ENCODE assay signal across 28 mouse cellular contexts in the genomic region with DNA sequence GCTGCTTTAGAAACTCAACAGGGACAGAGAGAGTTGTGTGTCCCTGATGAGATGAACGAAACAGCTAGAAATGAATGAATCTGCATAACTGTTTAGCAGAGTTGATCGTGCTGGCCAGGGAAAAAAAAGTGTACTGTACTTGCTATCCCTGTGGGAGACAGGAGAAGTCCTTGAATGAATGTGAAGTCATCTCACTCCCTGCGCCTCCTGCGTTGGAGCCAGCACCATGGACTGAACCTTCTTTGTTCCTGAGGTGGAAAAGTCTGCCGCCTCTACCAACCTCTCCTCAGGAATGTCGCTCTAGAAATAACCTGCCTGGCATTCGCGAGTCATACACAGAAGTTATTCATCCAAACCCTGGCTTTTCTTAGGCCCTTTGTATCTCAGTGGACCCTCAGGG. TPM values are rescaled to one million over a fixed set of nuclear protein-coding genes. Genes with fewer than 3 reads are reported as not detected.
A peak's percentile ranks its signal among the peaks of the same experiment; 100 is the strongest.
DNase-seq lines count a peak whose midpoint lies in the region; ATAC-seq lines count a peak whose summit lies in the region.
"Had no signal": no experiment of that assay in that cellular context is flagged by ENCODE, and none has a peak within 500 bp of the region (broad histone marks: within the 10 kb centered on the region; RNA-seq: fewer than 3 reads in every experiment).

No protein-coding gene starts in this region.

- no peak overlapping the region for H3K27ac ChIP-seq in heart, embryonic 10.5 days
- H3K27ac ChIP-seq in lung, embryonic 16.5 days (ENCODE audit: low read length): peak overlapping the region; percentile 6; the same call in 1 of the 2 replicates
- H3K27ac ChIP-seq in embryonic facial prominence, embryonic 15.5 days (replicated peaks): peak overlapping the region; percentile 48; the same call in 1 of the 2 replicates
- H3K27ac ChIP-seq in intestine, embryonic 15.5 days: no peak overlapping the region
- H3K27ac ChIP-seq: forebrain, embryonic 13.5 days; hindbrain, embryonic 13.5 days; kidney, embryonic 15.5 days; left cerebral cortex, adult 2 months; liver, embryonic 14.5 days had no signal

- no peak for ATAC-seq in lung, embryonic 16.5 days (ENCODE audit: low read depth)
- ATAC-seq in embryonic facial prominence, embryonic 15.5 days (ENCODE audit: insufficient number of reproducible peaks, low FRiP score, low TSS enrichment, low read depth): no peak
- no peak for ATAC-seq in intestine, embryonic 15.5 days
- ATAC-seq: forebrain, embryonic 13.5 days; lung, postnatal 0 days had no signal

- H3K27me3 ChIP-seq in heart, embryonic 10.5 days (ENCODE audit: insufficient read depth, poor library complexity, severe bottlenecking): peaks cover 4% of the 10 kb centered on the region; the same call in 1 of the 2 replicates
- no peaks in the 10 kb centered on the region for H3K27me3 ChIP-seq in lung, embryonic 16.5 days (ENCODE audit: control insufficient read depth, insufficient read depth, low read depth, low read length)
- H3K27me3 ChIP-seq in embryonic facial prominence, embryonic 15.5 days: no peaks in the 10 kb centered on the region
- no peaks in the 10 kb centered on the region for H3K27me3 ChIP-seq in intestine, embryonic 15.5 days (replicated peaks)
- H3K27me3 ChIP-seq: CH12.LX; kidney, embryonic 15.5 days had no signal

- H3K4me1 ChIP-seq in heart, embryonic 10.5 days: peaks cover 27% of the 10 kb centered on the region
- H3K4me1 ChIP-seq in lung, embryonic 16.5 days (replicated peaks; ENCODE audit: control insufficient read depth, insufficient read depth, low read length): peaks cover 5% of the 10 kb centered on the region
- H3K4me1 ChIP-seq in embryonic facial prominence, embryonic 15.5 days: peaks cover 11% of the 10 kb centered on the region
- H3K4me1 ChIP-seq in intestine, embryonic 15.5 days (replicated peaks): no peaks in the 10 kb centered on the region

- no peak overlapping the region for H3K4me2 ChIP-seq in lung, embryonic 16.5 days (ENCODE audit: low read depth, low read length)
- H3K4me2 ChIP-seq in embryonic facial prominence, embryonic 15.5 days (replicated peaks): no peak overlapping the region
- H3K4me2 ChIP-seq in intestine, embryonic 15.5 days (replicated peaks): no peak overlapping the region
- H3K4me2 ChIP-seq: forebrain, embryonic 13.5 days; heart, embryonic 12.5 days; hindbrain, embryonic 13.5 days; kidney, embryonic 15.5 days had no signal

- 53% methylated on average over 8 of the region's 8 CpGs for WGBS in heart, embryonic 10.5 days
- WGBS in lung, embryonic 16.5 days: 43% methylated on average over 8 of the region's 8 CpGs
- WGBS in embryonic facial prominence, embryonic 15.5 days: 24% methylated on average over 8 of the region's 8 CpGs
- WGBS in intestine, embryonic 15.5 days: 67% methylated on average over 8 of the region's 8 CpGs

- H3K9ac ChIP-seq in lung, embryonic 16.5 days (ENCODE audit: low read length): no peak overlapping the region
- no peak overlapping the region for H3K9ac ChIP-seq in embryonic facial prominence, embryonic 15.5 days
- H3K9ac ChIP-seq in intestine, embryonic 15.5 days: no peak overlapping the region
- H3K9ac ChIP-seq: forebrain, embryonic 13.5 days; heart, embryonic 12.5 days; hindbrain, embryonic 13.5 days; kidney, embryonic 15.5 days; liver, embryonic 14.5 days had no signal

- H3K36me3 ChIP-seq in heart, embryonic 10.5 days: no peaks in the 10 kb centered on the region
- H3K36me3 ChIP-seq in lung, embryonic 16.5 days (ENCODE audit: control insufficient read depth, insufficient read depth, low read length): no peaks in the 10 kb centered on the region
- H3K36me3 ChIP-seq in embryonic facial prominence, embryonic 15.5 days: no peaks in the 10 kb centered on the region
- H3K36me3 ChIP-seq in intestine, embryonic 15.5 days: no peaks in the 10 kb centered on the region
- H3K36me3 ChIP-seq: heart, embryonic 12.5 days; hindbrain, embryonic 13.5 days; kidney, embryonic 15.5 days had no signal

- no peaks in the 10 kb centered on the region for H3K9me3 ChIP-seq in heart, embryonic 10.5 days
- no peaks in the 10 kb centered on the region for H3K9me3 ChIP-seq in lung, embryonic 16.5 days (ENCODE audit: control insufficient read depth, low read length)
- H3K9me3 ChIP-seq in embryonic facial prominence, embryonic 15.5 days (replicated peaks): no peaks in the 10 kb centered on the region
- no peaks in the 10 kb centered on the region for H3K9me3 ChIP-seq in intestine, embryonic 15.5 days
- H3K9me3 ChIP-seq: forebrain, embryonic 13.5 days; heart, embryonic 12.5 days; hindbrain, embryonic 13.5 days; kidney, embryonic 15.5 days had no signal

- peak; percentile 69 for DNase-seq in heart, adult 11 months
- no peak for DNase-seq in heart, embryonic 10.5 days (ENCODE audit: low spot score)
- DNase-seq in lung, postnatal 25 days (ENCODE audit: low spot score): no peak
- peak; percentile 63 for DNase-seq in testis, postnatal 14 days (ENCODE audit: low spot score)
- no peak for DNase-seq in urinary bladder, postnatal 25 days (ENCODE audit: low spot score)
- DNase-seq: cerebellum, adult 11 months; cerebellum, adult 9-10 months; cerebellum, postnatal 36 days; embryo, embryonic 11 days; gastrocnemius, postnatal 25 days; heart, adult 18-20 months; heart, postnatal 4 days; kidney, adult 11 months; kidney, postnatal 25 days; left cerebral cortex, postnatal 4 days; midbrain, embryonic 14.5 days had no signal

- H3K4me3 ChIP-seq in heart, embryonic 10.5 days: no peak overlapping the region
- H3K4me3 ChIP-seq in lung, embryonic 16.5 days (ENCODE audit: low read length): no peak overlapping the region
- H3K4me3 ChIP-seq in embryonic facial prominence, embryonic 15.5 days (replicated peaks): no peak overlapping the region
- H3K4me3 ChIP-seq in intestine, embryonic 15.5 days (replicated peaks): no peak overlapping the region
- H3K4me3 ChIP-seq: forebrain, embryonic 13.5 days; heart, embryonic 12.5 days; hindbrain, embryonic 13.5 days; kidney, embryonic 15.5 days; left cerebral cortex, adult 2 months had no signal

RNA-seq across cellular contexts. Expression of gene Dok1, which starts 33.3 kb away (rescaled TPM):
- 11.3 and 14.8 TPM in 2 replicates for polyA plus RNA-seq in heart, embryonic 10.5 days (2016; fragmentation: Nextera tagmentation; extraction: Ambion mirVana)
- 16.7 and 17.6 TPM in 2 replicates for polyA plus RNA-seq in lung, embryonic 16.5 days (2015; fragmentation: Nextera tagmentation; extraction: Ambion mirVana)
- polyA plus RNA-seq in embryonic facial prominence, embryonic 15.5 days (2015; fragmentation: Nextera tagmentation; extraction: Ambion mirVana): 9.3 and 10.9 TPM in 2 replicates
- polyA plus RNA-seq in intestine, embryonic 15.5 days (2015; fragmentation: Nextera tagmentation; extraction: Ambion mirVana): 9.7 and 9.8 TPM in 2 replicates

RNA-seq across cellular contexts. Expression of gene Loxl3, which starts 34.0 kb away (rescaled TPM):
- 7.6 and 9.8 TPM in 2 replicates for polyA plus RNA-seq in heart, embryonic 10.5 days (2016; fragmentation: Nextera tagmentation; extraction: Ambion mirVana)
- polyA plus RNA-seq in lung, embryonic 16.5 days (2015; fragmentation: Nextera tagmentation; extraction: Ambion mirVana): 25.5 and 26.0 TPM in 2 replicates
- polyA plus RNA-seq in embryonic facial prominence, embryonic 15.5 days (2015; fragmentation: Nextera tagmentation; extraction: Ambion mirVana): 19.2 and 25.4 TPM in 2 replicates
- polyA plus RNA-seq in intestine, embryonic 15.5 days (2015; fragmentation: Nextera tagmentation; extraction: Ambion mirVana): 12.7 and 14.2 TPM in 2 replicates

RNA-seq across cellular contexts. Expression of gene M1ap, which starts 53.3 kb away (rescaled TPM):
- polyA plus RNA-seq in heart, embryonic 10.5 days (2016; fragmentation: Nextera tagmentation; extraction: Ambion mirVana): 0.34 and 0.87 TPM in 2 replicates
- 2.2 and 2.4 TPM in 2 replicates for polyA plus RNA-seq in lung, embryonic 16.5 days (2015; fragmentation: Nextera tagmentation; extraction: Ambion mirVana)
- polyA plus RNA-seq in embryonic facial prominence, embryonic 15.5 days (2015; fragmentation: Nextera tagmentation; extraction: Ambion mirVana): 0.25 and 0.27 TPM in 2 replicates
- 0.26 and 0.78 TPM in 2 replicates for polyA plus RNA-seq in intestine, embryonic 15.5 days (2015; fragmentation: Nextera tagmentation; extraction: Ambion mirVana)
- polyA plus RNA-seq: forebrain, embryonic 13.5 days; hindbrain, embryonic 13.5 days; neural tube, embryonic 14.5 days had no signal

RNA-seq across cellular contexts. Expression of gene Aup1, which starts 54.3 kb away (rescaled TPM):
- 154 and 170 TPM in 2 replicates for polyA plus RNA-seq in heart, embryonic 10.5 days (2016; fragmentation: Nextera tagmentation; extraction: Ambion mirVana)
- 195 and 211 TPM in 2 replicates for polyA plus RNA-seq in lung, embryonic 16.5 days (2015; fragmentation: Nextera tagmentation; extraction: Ambion mirVana)
- polyA plus RNA-seq in embryonic facial prominence, embryonic 15.5 days (2015; fragmentation: Nextera tagmentation; extraction: Ambion mirVana): 198 and 201 TPM in 2 replicates
- 212 and 228 TPM in 2 replicates for polyA plus RNA-seq in intestine, embryonic 15.5 days (2015; fragmentation: Nextera tagmentation; extraction: Ambion mirVana)

RNA-seq across cellular contexts. Expression of gene Htra2, which starts 55.1 kb away (rescaled TPM):
- polyA plus RNA-seq in heart, embryonic 10.5 days (2016; fragmentation: Nextera tagmentation; extraction: Ambion mirVana): 100 and 106 TPM in 2 replicates
- polyA plus RNA-seq in lung, embryonic 16.5 days (2015; fragmentation: Nextera tagmentation; extraction: Ambion mirVana): 61.8 and 64.9 TPM in 2 replicates
- polyA plus RNA-seq in embryonic facial prominence, embryonic 15.5 days (2015; fragmentation: Nextera tagmentation; extraction: Ambion mirVana): 68.9 and 72.0 TPM in 2 replicates
- polyA plus RNA-seq in intestine, embryonic 15.5 days (2015; fragmentation: Nextera tagmentation; extraction: Ambion mirVana): 72.2 and 86.5 TPM in 2 replicates

Comparison
In these comparisons a context has a peak if more than half of its experiments do, and no peak if none do; other contexts are left out.
1. DNase-seq: peak in heart, adult 11 months (single experiment) and testis, postnatal 14 days (single experiment); none in heart, embryonic 10.5 days (single experiment), lung, postnatal 25 days (single experiment) and urinary bladder, postnatal 25 days (single experiment).
2. H3K27ac ChIP-seq: peak in lung, embryonic 16.5 days (single experiment) and embryonic facial prominence, embryonic 15.5 days (single experiment); none in heart, embryonic 10.5 days (single experiment) and intestine, embryonic 15.5 days (single experiment).